Mouse (Mus musculus): ENCODE data around the gene Adamts12.

Gene Adamts12

GRCm38 (mm10) chr15:11159386-11159785 is 94.8 kb downstream of the Adamts12 start:
- no peak for DNase-seq (ENCODE audit: low read depth, low spot score)

- peak; percentile 65 for DNase-seq (ENCODE audit: low read depth, low spot score)
These were observed 96.2 kb downstream of the Adamts12 start for GRCm38 (mm10) chr15:11160759-11161158.

GRCm38 (mm10) chr15:11165883-11166282 is 101.3 kb downstream of the Adamts12 start:
- peak; percentile 57 for DNase-seq (ENCODE audit: low read depth, low spot score)

GRCm38 (mm10) chr15:11173884-11174470 is 109.4 kb downstream of the Adamts12 start:
- DNase-seq (ENCODE audit: low read depth, low spot score), result no peak

GRCm38 (mm10) chr15:11174842-11175241 is 110.3 kb downstream of the Adamts12 start:
- DNase-seq (ENCODE audit: low read depth, low spot score), result no peak

- DNase-seq (ENCODE audit: low read depth, low spot score), result peak; percentile 47
These were observed 112.9 kb downstream of the Adamts12 start for GRCm38 (mm10) chr15:11177448-11177847.

GRCm38 (mm10) chr15:11179751-11180169 is 115.2 kb downstream of the Adamts12 start:
- DNase-seq (ENCODE audit: low read depth, low spot score), result peak; percentile 61

GRCm38 (mm10) chr15:11186711-11187110 is 122.1 kb downstream of the Adamts12 start:
- no peak for DNase-seq (ENCODE audit: low read depth, low spot score)

GRCm38 (mm10) chr15:11190447-11190846 is 125.9 kb downstream of the Adamts12 start:
- DNase-seq (ENCODE audit: low read depth, low spot score), result no peak

- no peak for DNase-seq (ENCODE audit: low read depth, low spot score)
These were observed 128.2 kb downstream of the Adamts12 start for GRCm38 (mm10) chr15:11192762-11193161.

GRCm38 (mm10) chr15:11197051-11197450 is 132.5 kb downstream of the Adamts12 start:
- DNase-seq (ENCODE audit: low read depth, low spot score), result no peak

GRCm38 (mm10) chr15:11198246-11198795 is 133.7 kb downstream of the Adamts12 start:
- DNase-seq (ENCODE audit: low read depth, low spot score), result no peak

GRCm38 (mm10) chr15:11203084-11203483 is 138.5 kb downstream of the Adamts12 start:
- no peak for DNase-seq (ENCODE audit: low read depth, low spot score)

- no peak for DNase-seq (ENCODE audit: low read depth, low spot score)
These were observed 140.3 kb downstream of the Adamts12 start for GRCm38 (mm10) chr15:11204934-11205333.

GRCm38 (mm10) chr15:11210976-11211375 is 146.4 kb downstream of the Adamts12 start:
- DNase-seq (ENCODE audit: low read depth, low spot score), result peak; percentile 75

GRCm38 (mm10) chr15:11233906-11234632 is 169.5 kb downstream of the Adamts12 start:
- DNase-seq (ENCODE audit: low read depth, low spot score), result no peak

GRCm38 (mm10) chr15:11240406-11240805 is 175.8 kb downstream of the Adamts12 start:
- DNase-seq (ENCODE audit: low read depth, low spot score), result no peak

GRCm38 (mm10) chr15:11241288-11241687 is 176.7 kb downstream of the Adamts12 start:
- no peak for DNase-seq (ENCODE audit: low read depth, low spot score)

GRCm38 (mm10) chr15:11246402-11246801 is 181.8 kb downstream of the Adamts12 start:
- DNase-seq (ENCODE audit: low read depth, low spot score), result no peak

- DNase-seq (ENCODE audit: low read depth, low spot score), result no peak
These were observed 214.9 kb downstream of the Adamts12 start for GRCm38 (mm10) chr15:11279273-11280080.

- peak; percentile 26 for DNase-seq (ENCODE audit: low read depth, low spot score)
These were observed 216.2 kb downstream of the Adamts12 start for GRCm38 (mm10) chr15:11280689-11281264.

GRCm38 (mm10) chr15:11283171-11283570 is 218.6 kb downstream of the Adamts12 start:
- DNase-seq (ENCODE audit: low read depth, low spot score), result no peak

Measured in mesoderm, embryonic 11.5 days (tissue).